Mouse (Mus musculus) olfactory bulb, adult 2 months (tissue): Measurements from ENCODE around the gene Syne3. TPM values are rescaled to one million over a fixed set of nuclear protein-coding genes. Genes with fewer than 3 reads are reported as not detected.

Experiments used
- H3K27ac ChIP-seq: fragments of 200-500 bp; 2 replicates; pipeline ENCODE4 v1.5.1; 2012; ENCODE audit warnings: low read depth, low read length; ENCODE audit not compliant: insufficient read depth
- H3K4me1 ChIP-seq: fragments of 200-500 bp; 2 replicates; pipeline ENCODE4 v1.6.1; 2012; ENCODE audit warnings: low read length; ENCODE audit not compliant: control insufficient read depth, insufficient read depth
- H3K4me3 ChIP-seq: fragments of 200-500 bp; 2 replicates; pipeline ENCODE4 v1.5.1; 2012; ENCODE audit warnings: mild to moderate bottlenecking, low read depth, low read length, moderate library complexity; ENCODE audit not compliant: insufficient read depth
- CTCF ChIP-seq: fragments of 200-500 bp; IDR thresholded peaks from 2 replicates; pipeline ENCODE4 v1.5.1; 2012; ENCODE audit warnings: low read depth, mild to moderate bottlenecking, low read length, moderate library complexity; ENCODE audit not compliant: insufficient read depth
- POLR2A ChIP-seq: fragments of 200-500 bp; IDR thresholded peaks from 2 replicates; pipeline ENCODE4 v1.6.1; 2012; ENCODE audit warnings: mild to moderate bottlenecking, low read depth, low read length, moderate library complexity; ENCODE audit not compliant: insufficient read depth
- WGBS: fragments of 180-500 bp; shearing (Covaris S2); methylation state at CpG from one replicate; pipeline ENCODE4 v1.1.7; 2018; 5-methylcytosine and 5-hydroxymethylcytosine counted together
- polyA plus RNA-seq: library from polyadenylated mRNA; stranded (reverse); fragments of >200 nt; gene quantifications from 2 replicates; pipeline ENCODE4 v1.2.4, GENCODE M21; 2012; ENCODE audit warnings: low replicate concordance; ENCODE audit not compliant: missing spikeins, insufficient read depth, insufficient read length

Syne3 gene
- polyA plus RNA-seq, 1 experiment: not detected

DNA sequence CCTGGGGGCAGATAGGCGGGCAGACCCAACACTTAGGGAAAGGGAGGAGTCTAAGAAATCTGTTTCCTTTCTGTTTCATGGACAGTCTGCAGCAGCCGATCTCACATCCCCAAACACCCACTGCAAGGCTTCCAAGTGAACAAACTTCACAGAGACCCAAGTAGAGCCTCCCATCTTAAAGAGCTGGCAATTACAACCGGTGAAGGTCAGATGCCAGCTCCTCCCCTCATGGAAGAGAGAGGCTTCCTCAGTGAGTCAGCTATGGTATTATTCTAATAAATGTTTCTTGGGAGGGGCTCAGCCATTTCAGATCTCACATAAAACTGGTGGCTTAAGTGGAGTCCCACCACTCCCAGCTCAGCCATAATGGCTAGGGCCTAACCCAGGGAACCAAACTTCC, 5.9 kb downstream of the Syne3 start:
- Histone ChIP-seq H3K27ac (no peak overlapping the region), H3K4me3 (no peak overlapping the region), H3K4me1 (peaks cover 34% of the 10 kb centered on the region)
- 67% methylated on average over 3 of the region's 3 CpGs for WGBS
- TF ChIP-seq CTCF: no peak
- TF ChIP-seq POLR2A: no peak

- peaks cover 28% of the 10 kb centered on the region for H3K4me1 ChIP-seq
- 60% methylated on average over 9 of the region's 9 CpGs for WGBS
- no peak overlapping the region for H3K27ac ChIP-seq
- TF ChIP-seq CTCF (no peak), POLR2A (no peak)
- H3K4me3 ChIP-seq: no peak overlapping the region
Observed at GRCm38 (mm10) chr12:105003158-105003557, 6.5 kb downstream of the Syne3 start.

DNA sequence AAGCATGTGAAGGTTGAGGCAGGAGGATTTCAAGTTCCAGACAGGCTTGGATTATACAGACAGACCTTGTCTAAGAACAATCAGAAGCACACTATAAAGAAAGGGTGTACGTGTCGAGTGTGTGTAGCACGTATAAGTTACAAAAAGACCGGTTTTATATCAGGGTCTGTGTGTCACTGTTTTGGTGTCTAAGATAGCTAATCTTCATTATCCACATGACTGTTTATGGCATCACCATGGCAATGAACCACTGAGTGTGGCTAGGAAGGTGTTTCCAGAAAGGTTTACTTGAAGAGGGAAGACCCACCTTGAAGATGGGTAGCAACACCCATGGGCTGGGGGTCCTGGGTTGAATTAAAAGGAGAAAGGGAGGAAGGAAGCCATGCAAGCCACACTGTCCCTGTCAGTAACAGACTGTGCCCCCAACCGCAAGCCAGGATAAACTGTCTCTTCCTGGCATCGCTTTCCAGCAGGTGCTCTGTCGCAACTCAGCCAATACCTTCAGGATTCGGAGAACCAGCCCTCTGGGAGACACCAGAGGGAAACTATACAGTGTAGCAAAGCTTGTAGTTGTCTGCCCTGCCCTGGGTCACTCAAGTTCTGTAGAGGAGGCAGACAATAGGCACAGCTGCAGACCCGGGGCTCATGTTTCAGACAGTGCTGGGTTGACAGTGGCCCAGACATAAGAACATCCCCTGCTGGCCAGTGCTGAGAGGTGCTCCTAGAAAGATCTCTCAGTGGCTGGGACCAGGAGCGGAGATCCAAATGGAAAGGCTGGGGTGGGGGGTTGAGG, 7.1 kb downstream of the Syne3 start:
- Histone ChIP-seq H3K4me3 (no peak overlapping the region), H3K4me1 (peaks cover 32% of the 10 kb centered on the region), H3K27ac (no peak overlapping the region)
- WGBS: 88% methylated on average over 10 of the region's 10 CpGs
- TF ChIP-seq POLR2A (no peak), CTCF (no peak)

GRCm38 (mm10) chr12:105001317-105001716, 8.3 kb downstream of the Syne3 start:
- Histone ChIP-seq H3K27ac (no peak overlapping the region), H3K4me3 (no peak overlapping the region), H3K4me1 (peaks cover 38% of the 10 kb centered on the region)
- TF ChIP-seq CTCF (no peak), POLR2A (no peak)
- WGBS: 87% methylated on average over 9 of the region's 9 CpGs

DNA sequence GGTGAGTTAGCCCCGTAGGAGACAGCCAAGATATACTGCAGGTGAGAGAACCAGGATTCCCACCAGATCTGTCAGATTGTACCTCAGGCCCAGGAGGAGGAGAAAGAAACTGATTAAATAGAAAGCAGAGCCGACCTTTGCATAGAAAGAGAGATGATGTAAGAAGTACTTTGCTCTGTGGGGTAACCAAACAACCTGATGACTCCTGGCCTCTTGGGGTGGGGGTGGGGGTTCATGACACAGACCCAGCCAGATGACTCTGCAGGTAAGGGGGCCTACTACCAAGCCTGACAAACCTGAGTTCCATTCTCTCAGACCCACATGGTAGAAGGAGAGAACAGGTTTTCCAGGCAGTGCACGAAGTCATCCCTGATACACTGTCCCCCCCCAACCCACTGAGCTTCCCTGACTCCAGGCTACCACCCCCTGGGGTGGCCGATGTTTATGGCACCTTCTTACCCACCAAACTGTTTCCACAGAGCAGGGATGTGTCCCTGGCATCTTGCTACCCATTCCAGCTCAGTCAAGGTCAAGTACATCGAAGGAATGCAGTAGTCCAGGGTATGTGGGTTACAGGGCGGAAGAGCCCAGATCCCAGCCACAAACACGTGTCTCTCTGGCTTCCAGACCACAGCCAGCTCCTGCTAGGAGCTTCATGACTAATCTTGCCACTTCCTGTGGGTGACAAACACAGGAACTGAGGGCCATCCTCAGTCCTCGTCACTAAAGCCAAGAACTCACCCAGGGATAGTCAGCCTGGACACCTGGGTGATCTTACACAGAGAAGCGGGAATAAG, 8.9 kb downstream of the Syne3 start:
- 83% methylated on average over 9 of the region's 9 CpGs for WGBS
- H3K4me3 ChIP-seq: no peak overlapping the region
- H3K27ac ChIP-seq: no peak overlapping the region

DNA sequence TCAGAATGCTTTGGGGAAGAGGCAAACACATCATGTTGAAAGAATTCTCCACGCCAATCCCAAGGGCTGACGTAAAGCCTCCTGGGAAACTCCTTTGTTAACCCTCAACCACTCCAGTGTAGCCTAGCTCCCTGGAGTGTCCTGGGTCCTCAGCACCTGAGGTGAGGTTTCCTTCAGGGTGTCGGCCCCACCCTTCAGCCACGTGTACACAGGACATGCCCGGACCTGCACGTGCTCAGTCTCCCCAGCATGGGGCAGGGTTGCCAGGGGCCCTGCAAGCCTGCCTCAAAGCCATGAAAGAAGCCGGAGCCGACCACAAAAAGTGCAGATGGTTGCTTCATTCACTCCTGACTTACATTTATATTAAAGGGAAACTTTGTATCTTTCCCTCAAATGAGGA, 10.4 kb downstream of the Syne3 start:
- WGBS: 80% methylated on average over 8 of the region's 8 CpGs
- no peak overlapping the region for H3K4me3 ChIP-seq
- peaks cover 36% of the 10 kb centered on the region for H3K4me1 ChIP-seq
- no peak overlapping the region for H3K27ac ChIP-seq
- TF ChIP-seq CTCF (no peak), POLR2A (no peak)

More for the DNA sequence above, 8.9 kb downstream of the Syne3 start:
- peaks cover 38% of the 10 kb centered on the region for H3K4me1 ChIP-seq
- no peak for TF ChIP-seq POLR2A
- no peak for TF ChIP-seq CTCF

GRCm38 (mm10) chr12:104998541-104998940, 11.1 kb downstream of the Syne3 start:
- 58% methylated on average over 6 of the region's 6 CpGs for WGBS
- H3K4me1 ChIP-seq: peaks cover 36% of the 10 kb centered on the region
- H3K4me3 ChIP-seq: no peak overlapping the region
- no peak overlapping the region for H3K27ac ChIP-seq
- no peak for TF ChIP-seq POLR2A
- no peak for TF ChIP-seq CTCF

GRCm38 (mm10) chr12:104997641-104998293, 11.8 kb downstream of the Syne3 start:
- Histone ChIP-seq H3K4me3 (no peak overlapping the region), H3K27ac (no peak overlapping the region), H3K4me1 (peaks cover 33% of the 10 kb centered on the region)
- WGBS: 82% methylated on average over 10 of the region's 10 CpGs
- TF ChIP-seq POLR2A (no peak), CTCF (no peak)
